Mouse (Mus musculus) heart, adult 2 months (tissue): ENCODE measurements at regions not wholly inside any gene's neighbourhood (a gene's known extent, or its start where the extent isn't known, plus 50 kb on each side); places are given as distances from the start of the nearest gene placed in this dataset.

Experiments used
- CTCF ChIP-seq: fragments of 200-600 bp; IDR thresholded peaks from 2 replicates; pipeline ENCODE4 v1.8.1; 2022; ENCODE audit warnings: antibody characterized with exemption, mild to moderate bottlenecking, moderate library complexity
- EP300 ChIP-seq: fragments of 200-500 bp; IDR thresholded peaks from 2 replicates; pipeline ENCODE4 v1.6.1; 2011; ENCODE audit warnings: low read depth, low read length, control low read depth; ENCODE audit not compliant: insufficient read depth
- POLR2A ChIP-seq: fragments of 200-500 bp; IDR thresholded peaks from 2 replicates; pipeline ENCODE4 v1.6.1; 2011; ENCODE audit warnings: mild to moderate bottlenecking, low read depth, low read length, control low read depth; ENCODE audit not compliant: insufficient read depth

- TF ChIP-seq POLR2A = no peak
- TF ChIP-seq CTCF = no peak
- TF ChIP-seq EP300 = no peak
Observed at GRCm38 (mm10) chr5:132843284-132843683, 300.1 kb upstream of the Auts2 start.
